Mouse (Mus musculus) CH12.LX (cell line): ENCODE measurements at regions not wholly inside any gene's neighbourhood (a gene's known extent, or its start where the extent isn't known, plus 50 kb on each side); places are given as distances from the start of the nearest gene placed in this dataset.
A peak's percentile ranks its signal among the peaks of the same experiment; 100 is the strongest.

Source experiments
- DNase-seq: peaks from one replicate; pipeline ENCODE4 v3.0.0-alpha.2; 2013; ENCODE audit errors: extremely low read depth
- H3K27ac ChIP-seq: 2 replicates; pipeline ENCODE4 v1.5.1; 2012; ENCODE audit warnings: low read depth, mild to moderate bottlenecking, control low read depth, moderate library complexity; ENCODE audit not compliant: insufficient read depth
- H3K27me3 ChIP-seq: replicated peaks from 2 replicates; pipeline ENCODE3; 2012; ENCODE audit warnings: inconsistent platforms
- H3K36me3 ChIP-seq, 2 experiments: replicated peaks in 1 of 2; 2 replicates each; pipeline versions ENCODE3 to v1.6.1; 2012; ENCODE audit warnings: inconsistent platforms in 1 of 2, low read length in 1 of 2, mild to moderate bottlenecking in 1 of 2, mixed read lengths in 1 of 2, moderate library complexity in 1 of 2; ENCODE audit not compliant: control insufficient read depth in 1 of 2, insufficient read depth in 1 of 2
- H3K4me1 ChIP-seq, 2 experiments: 2 replicates each; pipeline ENCODE4 v1.6.1; 2012; ENCODE audit warnings: inconsistent platforms in 1 of 2, moderate library complexity in 1 of 2; ENCODE audit not compliant: insufficient read depth in 2 of 2, control insufficient read depth in 1 of 2
- H3K4me2 ChIP-seq: 2 replicates; pipeline ENCODE4 v1.6.1; 2012; ENCODE audit warnings: low read depth, mild to moderate bottlenecking, control low read depth; ENCODE audit not compliant: poor library complexity, insufficient read depth, severe bottlenecking
- H3K4me3 ChIP-seq, 3 experiments: fragments of 150-350 bp in 1 of 3; sonication (generic) in 1 of 3; replicated peaks in 1 of 3; 2 replicates each; pipeline versions ENCODE3 to v1.5.1; 2011 to 2012; ENCODE audit warnings: low read depth in 2 of 3, low read length in 2 of 3, mild to moderate bottlenecking in 2 of 3, moderate library complexity in 2 of 3, control low read depth in 1 of 3, improper control_type of control experiment in 1 of 3, inconsistent platforms in 1 of 3, mixed read lengths in 1 of 3; ENCODE audit not compliant: poor library complexity in 1 of 3
- H3K79me2 ChIP-seq: replicated peaks from 2 replicates; pipeline ENCODE4 v1.6.1; 2012; ENCODE audit warnings: mild to moderate bottlenecking, moderate library complexity; ENCODE audit not compliant: control insufficient read depth, poor library complexity, insufficient read depth, severe bottlenecking; ENCODE audit errors: extremely low read depth
- H3K9ac ChIP-seq: 2 replicates; pipeline ENCODE4 v1.6.1; 2012; ENCODE audit warnings: low read depth, mild to moderate bottlenecking, control low read depth, moderate library complexity; ENCODE audit not compliant: insufficient read depth
- H3K9me3 ChIP-seq: replicated peaks from 2 replicates; pipeline ENCODE3; 2012; ENCODE audit warnings: low read length, inconsistent platforms, mixed read lengths
- BHLHE40 ChIP-seq: IDR thresholded peaks from 2 replicates; pipeline ENCODE4 v1.6.1; 2011; ENCODE audit warnings: mild to moderate bottlenecking, low read depth, low read length, improper control_type of control experiment
- CHD1 ChIP-seq: IDR thresholded peaks from 2 replicates; pipeline ENCODE4 v1.6.1; 2012; ENCODE audit warnings: low read depth, low read length, improper control_type of control experiment, inconsistent platforms
- CHD2 ChIP-seq: IDR thresholded peaks from 2 replicates; pipeline ENCODE4 v1.6.1; 2011; ENCODE audit warnings: low read length, improper control_type of control experiment
- CTCF ChIP-seq, 2 experiments: IDR thresholded peaks in 1 of 2; conservative IDR thresholded peaks in 1 of 2; 2 replicates each; pipeline ENCODE4 v1.5.1; 2011 to 2012; ENCODE audit warnings: low read depth in 2 of 2, low read length in 2 of 2, improper control_type of control experiment in 1 of 2, inconsistent platforms in 1 of 2, mild to moderate bottlenecking in 1 of 2, moderate library complexity in 1 of 2
- ELF1 ChIP-seq: IDR thresholded peaks from 2 replicates; pipeline ENCODE4 v1.6.1; 2014; ENCODE audit warnings: low read depth, mild to moderate bottlenecking, inconsistent platforms, low read length, improper control_type of control experiment
- EP300 ChIP-seq: IDR thresholded peaks from 2 replicates; pipeline ENCODE4 v1.6.1; 2011; ENCODE audit warnings: low read length, improper control_type of control experiment
- ETS1 ChIP-seq: conservative IDR thresholded peaks from 2 replicates; pipeline ENCODE4 v1.6.1; 2012; ENCODE audit warnings: low read depth, mild to moderate bottlenecking, inconsistent platforms, low read length, improper control_type of control experiment, moderate library complexity
- HCFC1 ChIP-seq: IDR thresholded peaks from 2 replicates; pipeline ENCODE4 v1.6.1; 2012; ENCODE audit warnings: low read depth, mild to moderate bottlenecking, inconsistent platforms, low read length, improper control_type of control experiment
- IRF4 ChIP-seq: IDR thresholded peaks from 2 replicates; pipeline ENCODE4 v1.6.1; 2014; ENCODE audit warnings: low read depth, mild to moderate bottlenecking, inconsistent platforms, low read length, improper control_type of control experiment
- JUN ChIP-seq: IDR thresholded peaks from 2 replicates; pipeline ENCODE4 v1.6.1; 2011; ENCODE audit warnings: low read depth, mild to moderate bottlenecking, low read length, improper control_type of control experiment, moderate library complexity; ENCODE audit not compliant: insufficient read depth
- JUND ChIP-seq: conservative IDR thresholded peaks from 2 replicates; pipeline ENCODE4 v1.6.1; 2011; ENCODE audit warnings: low read depth, low read length, improper control_type of control experiment
- MAZ ChIP-seq: IDR thresholded peaks from 2 replicates; pipeline ENCODE4 v1.6.1; 2012; ENCODE audit warnings: low read depth, mild to moderate bottlenecking, inconsistent platforms, low read length, improper control_type of control experiment, moderate library complexity
- MEF2A ChIP-seq: IDR thresholded peaks from 2 replicates; pipeline ENCODE4 v1.6.1; 2014; ENCODE audit warnings: low read depth, mild to moderate bottlenecking, inconsistent platforms, low read length, improper control_type of control experiment, borderline replicate concordance
- MYC ChIP-seq: IDR thresholded peaks from 2 replicates; pipeline ENCODE4 v1.6.1; 2011; ENCODE audit warnings: low read depth, mild to moderate bottlenecking, improper control_type of control experiment, low read length
- NELFE ChIP-seq: IDR thresholded peaks from 2 replicates; pipeline ENCODE4 v1.6.1; 2011; ENCODE audit warnings: low read depth, low read length, improper control_type of control experiment
- PAX5 ChIP-seq: IDR thresholded peaks from 2 replicates; pipeline ENCODE4 v1.6.1; 2012; ENCODE audit warnings: low read length, inconsistent platforms, mixed read lengths
- RAD21 ChIP-seq: IDR thresholded peaks from 2 replicates; pipeline ENCODE4 v1.6.1; 2011; ENCODE audit warnings: low read depth, mild to moderate bottlenecking, low read length, improper control_type of control experiment, moderate library complexity
- SIN3A ChIP-seq: IDR thresholded peaks from 2 replicates; pipeline ENCODE4 v1.6.1; 2012; ENCODE audit warnings: low read length, improper control_type of control experiment, inconsistent platforms
- USF2 ChIP-seq: conservative IDR thresholded peaks from 2 replicates; pipeline ENCODE4 v1.6.1; 2011; ENCODE audit warnings: low read depth, low read length, improper control_type of control experiment
- ZC3H11A ChIP-seq: IDR thresholded peaks from 2 replicates; pipeline ENCODE4 v1.6.1; 2012; ENCODE audit warnings: low read depth, mild to moderate bottlenecking, inconsistent platforms, low read length, improper control_type of control experiment
- ZKSCAN1 ChIP-seq: IDR thresholded peaks from 2 replicates; pipeline ENCODE4 v1.6.1; 2012; ENCODE audit warnings: low read depth, inconsistent platforms, low read length, improper control_type of control experiment, borderline replicate concordance
- ZNF384 ChIP-seq: IDR thresholded peaks from 2 replicates; pipeline ENCODE4 v1.6.1; 2012; ENCODE audit warnings: low read depth, low read length, improper control_type of control experiment, inconsistent platforms
- dilution Hi-C: fragments of 300-500 bp; cut with MboI; formaldehyde crosslinking; loops from 2 replicates; pipeline ENCODE4 v1.14.3; 2020; ENCODE audit warnings: low sequenced_read_pairs; ENCODE audit not compliant: extremely low pct_unique_long_range_greater_than_20kb, extremely low pct_ligation_motif_present
- in situ Hi-C: fragments of 300-500 bp; cut with MboI; formaldehyde crosslinking; loops from 3 replicates; pipeline ENCODE4 v1.14.3; 2019; ENCODE audit warnings: low sequenced_read_pairs, low pct_ligation_motif_present, low pct_unique_long_range_greater_than_20kb, mixed read lengths

- no peak overlapping the region for H3K4me3 ChIP-seq
- no peak overlapping the region for H3K9ac ChIP-seq
- H3K79me2 ChIP-seq, result no peaks in the 10 kb centered on the region
- H3K4me1 ChIP-seq, result peaks cover 13 to 14% of the 10 kb centered on the region in 2 experiments
- H3K27ac ChIP-seq, result no peak overlapping the region
- H3K9me3 ChIP-seq, result no peaks in the 10 kb centered on the region
- DNase-seq, result no peak
- dilution Hi-C loops, result no loop called here
- peaks cover 86% of the 10 kb centered on the region for H3K27me3 ChIP-seq
- in situ Hi-C loops, result no loop called here
- TF ChIP-seq ZNF384 (no peak), ETS1 (no peak), ELF1 (no peak), JUND (no peak)
- no peaks in the 10 kb centered on the region for H3K36me3 ChIP-seq
- H3K4me2 ChIP-seq, result no peak overlapping the region
Measured at GRCm38 (mm10) chr7:133494256-133494981, 107.5 kb downstream of the Tex36 start.

DNA sequence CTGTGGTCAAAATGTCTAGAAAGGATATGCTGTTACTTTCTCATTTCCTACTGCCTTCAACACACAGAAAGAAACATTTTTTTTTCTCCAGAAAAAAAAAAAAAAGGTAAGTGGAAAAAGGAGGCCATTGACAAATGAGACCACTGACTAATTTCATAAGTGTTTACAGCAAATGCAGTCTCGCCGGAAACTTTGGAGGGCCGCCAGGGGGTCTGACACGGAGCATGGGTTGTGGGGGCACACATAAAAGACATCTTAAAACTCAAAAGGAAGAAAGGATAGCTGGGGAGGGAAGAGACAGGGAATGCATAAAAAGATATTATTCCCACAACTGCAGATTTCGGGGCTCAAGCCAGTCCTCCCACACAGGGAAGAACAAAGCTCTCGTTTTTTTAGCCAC is 109.3 kb downstream of the Tex36 start:
- H3K4me2 ChIP-seq, result no peak overlapping the region
- TF ChIP-seq MAZ (no peak), RAD21 (no peak), IRF4 (0 out of 2 replicates have a peak, but pooled peaks have one; percentile 26), EP300 (no peak), ZNF384 (peak; percentile 81)
- TF ChIP-seq, all 38 proteins: peak for 2
- Histone ChIP-seq H3K27me3 (peaks cover 73% of the 10 kb centered on the region), H3K4me1 (peaks cover 16 to 22% of the 10 kb centered on the region in 2 experiments), H3K9me3 (no peaks in the 10 kb centered on the region), H3K27ac (no peak overlapping the region), H3K79me2 (no peaks in the 10 kb centered on the region), H3K9ac (no peak overlapping the region), H3K36me3 (no peaks in the 10 kb centered on the region), H3K4me3 (no peak overlapping the region)
- dilution Hi-C loops (no loop called here), in situ Hi-C loops (no loop called here)
- no peak for DNase-seq

DNA sequence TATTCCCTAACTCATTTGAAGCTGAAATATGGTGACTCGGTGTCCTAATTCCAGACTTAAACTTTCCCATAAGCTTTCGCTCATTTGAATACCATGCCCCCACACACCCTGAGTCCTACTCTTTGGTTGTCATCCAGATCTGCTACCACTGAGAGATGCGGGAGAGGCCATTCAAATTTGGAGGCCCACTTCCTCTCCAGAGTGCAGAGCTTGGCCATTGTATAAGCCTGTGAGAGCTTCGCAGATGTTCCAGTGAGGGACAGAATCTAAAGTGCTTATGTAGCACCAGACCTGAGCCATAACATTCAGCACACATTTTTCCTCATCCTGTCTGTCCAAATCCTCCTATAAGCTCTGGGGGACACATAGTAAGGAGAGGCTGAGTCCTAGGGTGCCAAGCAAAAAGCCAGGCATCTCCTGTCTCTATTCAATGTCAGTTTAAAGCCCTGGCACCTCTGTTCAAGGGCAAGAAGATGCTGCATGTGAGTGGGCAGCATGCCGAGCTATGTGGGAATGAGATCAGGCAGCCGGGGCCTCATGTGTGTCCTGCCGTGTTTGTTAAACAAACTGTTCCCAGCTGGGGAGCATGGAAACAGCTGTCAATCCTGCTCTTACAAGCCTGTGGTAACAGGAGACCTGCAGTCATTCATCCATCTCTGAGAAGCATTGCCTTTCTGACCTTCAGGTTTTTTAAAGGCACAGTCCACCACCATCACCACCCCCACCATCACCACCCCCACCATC is 113.9 kb downstream of the Tex36 start:
- Histone ChIP-seq H3K4me1 (peaks cover 15 to 30% of the 10 kb centered on the region in 2 experiments), H3K27ac (no peak overlapping the region), H3K79me2 (no peaks in the 10 kb centered on the region), H3K9ac (no peak overlapping the region), H3K4me2 (peak overlapping the region; percentile 68), H3K9me3 (no peaks in the 10 kb centered on the region)
- in situ Hi-C loops, result no loop called here
- dilution Hi-C loops, result no loop called here
- peak; percentile 53 for DNase-seq
- TF ChIP-seq NELFE (no peak), USF2 (no peak), PAX5 (no peak), SIN3A (no peak), IRF4 (no peak), CTCF (conservative IDR thresholded peaks at IDR 0.05 in 1 of 2, IDR thresholded peaks at IDR 0.05 in 1 of 2; ENCODE audit: low read depth in 2 of 2, low read length in 2 of 2) (no peak), MAZ (no peak), ZNF384 (no peak), MYC (no peak), CHD2 (no peak), ZC3H11A (no peak), JUN (no peak), MEF2A (no peak), CHD1 (no peak), HCFC1 (no peak), ZKSCAN1 (no peak), ETS1 (no peak), JUND (no peak), BHLHE40 (no peak)
- TF ChIP-seq, all 38 proteins: peak for 0
- no peaks in the 10 kb centered on the region for H3K36me3 ChIP-seq
- peaks cover 47% of the 10 kb centered on the region for H3K27me3 ChIP-seq
- H3K4me3 ChIP-seq, result no peak overlapping the region
